Mouse (Mus musculus) MEL (cell line): ENCODE measurements around the gene Nmb. TPM values are rescaled to one million over a fixed set of nuclear protein-coding genes. Genes with fewer than 3 reads are reported as not detected.

ENCODE experiments used
- DNase-seq: peaks from one replicate; pipeline ENCODE4 v3.0.0; 2011; ENCODE audit warnings: low read depth, low spot score
- H3K27ac ChIP-seq: 2 replicates; pipeline ENCODE4 v1.5.1; 2012; ENCODE audit warnings: low read depth, mild to moderate bottlenecking, control low read depth, low read length, moderate library complexity; ENCODE audit not compliant: control insufficient read depth
- H3K27me3 ChIP-seq, 2 experiments: fragments of 150-350 bp in 1 of 2; sonication (generic) in 1 of 2; 2 replicates each; pipeline ENCODE4 v1.6.1; 2012; ENCODE audit warnings: low read length in 2 of 2, mild to moderate bottlenecking in 2 of 2, improper control_type of control experiment in 1 of 2, moderate library complexity in 1 of 2; ENCODE audit not compliant: insufficient read depth in 2 of 2, control insufficient read depth in 1 of 2
- H3K36me3 ChIP-seq, 2 experiments: 2 replicates each; pipeline ENCODE4 v1.6.1; 2012 to 2014; ENCODE audit warnings: low read length in 2 of 2, improper control_type of control experiment in 1 of 2, inconsistent platforms in 1 of 2, mild to moderate bottlenecking in 1 of 2; ENCODE audit not compliant: insufficient read depth in 2 of 2, control insufficient read depth in 1 of 2
- H3K4me1 ChIP-seq, 2 experiments: fragments of 150-350 bp in 1 of 2; sonication (generic) in 1 of 2; 2 replicates each; pipeline ENCODE4 v1.6.1; 2012; ENCODE audit warnings: low read length in 2 of 2, improper control_type of control experiment in 1 of 2, mild to moderate bottlenecking in 1 of 2; ENCODE audit not compliant: insufficient read depth in 2 of 2, control insufficient read depth in 1 of 2
- H3K4me3 ChIP-seq, 2 experiments: fragments of 150-350 bp in 1 of 2; sonication (generic) in 1 of 2; 2 replicates each; pipeline ENCODE4 v1.5.1; 2012; ENCODE audit warnings: low read depth in 2 of 2, low read length in 2 of 2, mild to moderate bottlenecking in 2 of 2, moderate library complexity in 2 of 2, control low read depth in 1 of 2, improper control_type of control experiment in 1 of 2; ENCODE audit not compliant: control insufficient read depth in 1 of 2, insufficient read depth in 1 of 2
- H3K79me2 ChIP-seq: 2 replicates; pipeline ENCODE4 v1.6.1; 2012; ENCODE audit warnings: mild to moderate bottlenecking, low read length, moderate library complexity; ENCODE audit not compliant: control insufficient read depth, poor library complexity, insufficient read depth
- H3K9ac ChIP-seq: 2 replicates; pipeline ENCODE4 v1.6.1; 2012; ENCODE audit warnings: low read depth, mild to moderate bottlenecking, control low read depth, low read length, moderate library complexity; ENCODE audit not compliant: control insufficient read depth, poor library complexity, severe bottlenecking
- H3K9me3 ChIP-seq: fragments of 150-350 bp; sonication (generic); replicated peaks from 2 replicates; pipeline ENCODE4 v1.6.1; 2012; ENCODE audit warnings: mild to moderate bottlenecking, low read length, improper control_type of control experiment, moderate library complexity; ENCODE audit not compliant: insufficient read depth
- CHD2 ChIP-seq: IDR thresholded peaks from 2 replicates; pipeline ENCODE4 v1.6.1; 2011; ENCODE audit warnings: low read length, improper control_type of control experiment
- E2F4 ChIP-seq: IDR thresholded peaks from 2 replicates; pipeline ENCODE4 v1.6.1; 2011; ENCODE audit warnings: low read depth, low read length, improper control_type of control experiment, borderline replicate concordance
- EP300 ChIP-seq, 2 experiments: IDR thresholded peaks; 2 replicates each; pipeline ENCODE4 v1.6.1; 2011; ENCODE audit warnings: improper control_type of control experiment in 2 of 2, low read length in 2 of 2, low read depth in 1 of 2, mild to moderate bottlenecking in 1 of 2
- ETS1 ChIP-seq: IDR thresholded peaks from 2 replicates; pipeline ENCODE4 v1.6.1; 2012; ENCODE audit warnings: low read depth, mild to moderate bottlenecking, inconsistent platforms, low read length, improper control_type of control experiment, moderate library complexity
- GABPA ChIP-seq: IDR thresholded peaks from 2 replicates; pipeline ENCODE4 v1.6.1; 2012; ENCODE audit warnings: low read depth, mild to moderate bottlenecking, inconsistent platforms, low read length, improper control_type of control experiment, moderate library complexity
- HCFC1 ChIP-seq: IDR thresholded peaks from 2 replicates; pipeline ENCODE4 v1.6.1; 2012; ENCODE audit warnings: low read depth, mild to moderate bottlenecking, inconsistent platforms, low read length, improper control_type of control experiment, moderate library complexity
- JUND ChIP-seq: IDR thresholded peaks from 2 replicates; pipeline ENCODE4 v1.6.1; 2011; ENCODE audit warnings: low read depth, mild to moderate bottlenecking, improper control_type of control experiment, low read length
- MAFK ChIP-seq: IDR thresholded peaks from 2 replicates; pipeline ENCODE4 v1.6.1; 2011; ENCODE audit warnings: low read depth, mild to moderate bottlenecking, low read length, improper control_type of control experiment, borderline replicate concordance
- MAX ChIP-seq: IDR thresholded peaks from 2 replicates; pipeline ENCODE4 v1.6.1; 2011; ENCODE audit warnings: low read length, improper control_type of control experiment
- MAZ ChIP-seq: IDR thresholded peaks from 2 replicates; pipeline ENCODE4 v1.6.1; 2012; ENCODE audit warnings: low read depth, mild to moderate bottlenecking, inconsistent platforms, low read length, improper control_type of control experiment
- MEF2A ChIP-seq: IDR thresholded peaks from 2 replicates; pipeline ENCODE4 v1.6.1; 2014; ENCODE audit warnings: low read depth, mild to moderate bottlenecking, inconsistent platforms, low read length, improper control_type of control experiment; ENCODE audit not compliant: poor library complexity, insufficient replicate concordance, severe bottlenecking; ENCODE audit errors: extremely low read depth
- MXI1 ChIP-seq: IDR thresholded peaks from 2 replicates; pipeline ENCODE4 v1.6.1; 2011; ENCODE audit warnings: mild to moderate bottlenecking, low read depth, low read length, improper control_type of control experiment
- NELFE ChIP-seq: IDR thresholded peaks from 2 replicates; pipeline ENCODE4 v1.6.1; 2011; ENCODE audit warnings: low read depth, low read length, improper control_type of control experiment
- NRF1 ChIP-seq: IDR thresholded peaks from 2 replicates; pipeline ENCODE4 v1.6.1; 2014; ENCODE audit warnings: low read depth, mild to moderate bottlenecking, inconsistent platforms, low read length, improper control_type of control experiment, moderate library complexity; ENCODE audit not compliant: poor library complexity, insufficient read depth, severe bottlenecking
- POLR2A ChIP-seq, 2 experiments: IDR thresholded peaks; 2 replicates each; pipeline ENCODE4 v1.6.1; 2011 to 2012; ENCODE audit warnings: low read length in 2 of 2, mild to moderate bottlenecking in 2 of 2, control low read depth in 1 of 2, improper control_type of control experiment in 1 of 2, low read depth in 1 of 2, moderate library complexity in 1 of 2; ENCODE audit not compliant: control insufficient read depth in 1 of 2, insufficient read depth in 1 of 2, poor library complexity in 1 of 2
- POLR2AphosphoS2 ChIP-seq: IDR thresholded peaks from 2 replicates; pipeline ENCODE4 v1.6.1; 2011; ENCODE audit warnings: low read length, improper control_type of control experiment
- RAD21 ChIP-seq: IDR thresholded peaks from 2 replicates; pipeline ENCODE4 v1.6.1; 2011; ENCODE audit warnings: mild to moderate bottlenecking, low read depth, low read length, improper control_type of control experiment
- SIN3A ChIP-seq: IDR thresholded peaks from 2 replicates; pipeline ENCODE4 v1.6.1; 2012; ENCODE audit warnings: low read length, improper control_type of control experiment, inconsistent platforms
- SMC3 ChIP-seq: IDR thresholded peaks from 2 replicates; pipeline ENCODE4 v1.6.1; 2011; ENCODE audit warnings: low read depth, low read length, improper control_type of control experiment
- TAL1 ChIP-seq: IDR thresholded peaks from 2 replicates; pipeline ENCODE4 v1.6.1; 2012; ENCODE audit warnings: mild to moderate bottlenecking, inconsistent platforms, low read length, moderate library complexity, mixed read lengths
- UBTF ChIP-seq: IDR thresholded peaks from 2 replicates; pipeline ENCODE4 v1.6.1; 2012; ENCODE audit warnings: low read depth, mild to moderate bottlenecking, inconsistent platforms, low read length, improper control_type of control experiment, moderate library complexity, borderline replicate concordance; ENCODE audit not compliant: insufficient read depth
- USF1 ChIP-seq: IDR thresholded peaks from 2 replicates; pipeline ENCODE4 v1.6.1; 2014; ENCODE audit warnings: low read depth, mild to moderate bottlenecking, inconsistent platforms, low read length, improper control_type of control experiment, moderate library complexity
- ZC3H11A ChIP-seq: IDR thresholded peaks from 2 replicates; pipeline ENCODE4 v1.6.1; 2012; ENCODE audit warnings: low read depth, mild to moderate bottlenecking, inconsistent platforms, low read length, improper control_type of control experiment
- ZNF384 ChIP-seq: IDR thresholded peaks from 2 replicates; pipeline ENCODE4 v1.6.1; 2012; ENCODE audit warnings: low read depth, mild to moderate bottlenecking, inconsistent platforms, low read length, improper control_type of control experiment
- polyA plus RNA-seq, 2 experiments: library from polyadenylated mRNA; stranded (reverse) in 1 of 2; unstranded in 1 of 2; fragments of >175 nt in 1 of 2; fragments of >200 nt in 1 of 2; gene quantifications; 2 replicates each; pipeline versions ENCODE4 v1.2.1 to v1.2.4; 2012; ENCODE audit warnings: low replicate concordance in 2 of 2, low read depth in 1 of 2; ENCODE audit not compliant: insufficient read length in 2 of 2, insufficient read depth in 1 of 2, missing spikeins in 1 of 2
- total RNA-seq: library from RNA; depleted of rRNA; stranded (reverse); fragments of 300-350 nt; gene quantifications from 2 replicates; pipeline ENCODE4 v1.2.3, GENCODE M21; 2012

Gene Nmb
- total and polyA plus RNA-seq, 3 experiments, result 4.4 to 4.6 TPM; not detected in 1

DNA sequence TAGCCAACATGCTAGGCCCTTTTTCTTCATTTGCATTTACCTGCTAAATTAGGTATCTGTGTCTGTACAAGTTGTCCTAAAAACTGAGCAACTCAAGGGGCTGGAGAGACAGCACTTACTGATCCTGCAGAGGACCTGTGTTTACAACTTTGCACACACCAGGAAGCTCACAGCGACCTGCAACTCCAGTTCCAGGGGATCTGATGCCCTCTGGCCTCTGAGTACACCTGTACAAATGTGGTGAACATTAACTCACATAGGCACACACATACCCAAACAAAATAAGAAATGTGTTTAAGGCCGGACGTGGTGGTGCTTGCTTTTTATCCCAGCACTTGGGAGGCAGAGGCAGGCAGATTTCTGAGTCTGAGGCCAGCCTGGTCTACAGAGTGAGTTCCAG lies 47.3 kb upstream of the Nmb start:
- H3K4me1 ChIP-seq, result peaks cover 0 to 2% of the 10 kb centered on the region in 2 experiments; a peak in 1 of 4 replicates
- TF ChIP-seq MAZ (no peak), MXI1 (no peak), POLR2A (IDR thresholded peaks at IDR 0.05; ENCODE audit: control insufficient read depth in 1 of 2, insufficient read depth in 1 of 2, low read depth in 1 of 2, low read length in 2 of 2, poor library complexity in 1 of 2) (no peak), GABPA (no peak), CHD2 (no peak), E2F4 (no peak), EP300 (IDR thresholded peaks at IDR 0.05; ENCODE audit: low read depth in 1 of 2, low read length in 2 of 2) (no peak), TAL1 (no peak), HCFC1 (no peak), UBTF (no peak), POLR2AphosphoS2 (no peak), ZC3H11A (no peak), MEF2A (no peak), ETS1 (no peak), NELFE (no peak), USF1 (no peak)

DNA sequence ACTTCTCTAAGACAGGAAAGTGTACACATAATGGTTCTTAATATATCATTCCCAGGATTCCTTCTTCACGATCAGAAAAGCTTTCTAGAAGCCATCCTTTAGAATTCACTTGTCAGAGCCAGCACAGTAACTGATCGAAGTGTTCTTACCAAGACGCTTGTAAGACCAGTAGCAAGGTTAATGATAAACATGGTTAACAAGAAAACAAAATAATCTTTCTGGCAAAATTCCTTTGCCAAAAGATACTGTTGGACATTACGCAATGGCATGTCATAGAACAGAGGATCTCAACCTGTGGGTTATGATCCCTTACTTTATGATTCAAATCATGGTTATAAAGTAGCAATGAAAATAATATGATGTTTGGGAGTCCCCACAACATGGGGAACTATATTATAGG lies 46.6 kb upstream of the Nmb start:
- TF ChIP-seq MAZ (no peak), RAD21 (no peak), ZC3H11A (no peak), UBTF (no peak), MAX (no peak), SMC3 (no peak), MAFK (no peak), NRF1 (no peak), SIN3A (no peak), JUND (no peak), POLR2AphosphoS2 (no peak), ZNF384 (no peak)
- Histone ChIP-seq H3K9me3 (no peaks in the 10 kb centered on the region), H3K27me3 (0 out of 4 replicates have a peak, but pooled peaks cover 0 to 3% of the 10 kb centered on the region in 2 experiments), H3K36me3 (peaks cover 0 to 8% of the 10 kb centered on the region in 2 experiments; a peak in 2 of 4 replicates), H3K4me3 (no peak overlapping the region), H3K79me2 (peaks cover 10% of the 10 kb centered on the region), H3K9ac (no peak overlapping the region), H3K27ac (no peak overlapping the region), H3K4me1 (peaks cover 0 to 3% of the 10 kb centered on the region in 2 experiments; a peak in 2 of 4 replicates)
- DNase-seq, result no peak

More for the DNA sequence above, 47.3 kb upstream of the Nmb start:
- Histone ChIP-seq H3K9me3 (no peaks in the 10 kb centered on the region), H3K4me3 (no peak overlapping the region), H3K27me3 (0 out of 4 replicates have a peak, but pooled peaks cover 0 to 3% of the 10 kb centered on the region in 2 experiments), H3K27ac (no peak overlapping the region), H3K79me2 (peaks cover 3% of the 10 kb centered on the region), H3K9ac (no peak overlapping the region), H3K36me3 (peaks cover 0 to 8% of the 10 kb centered on the region in 2 experiments; a peak in 2 of 4 replicates)
- DNase-seq, result no peak
